Mouse (Mus musculus): ENCODE data around the gene Thbs1. TPM values are rescaled to one million over a fixed set of nuclear protein-coding genes. Genes with fewer than 3 reads are reported as not detected.
"Not testable (repeated sequence)": the region's sequence is repeated elsewhere in the genome, so short reads cannot be mapped to it uniquely, and the experiment has no call there.

Gene Thbs1
- polyA plus RNA-seq, 1 experiment: 0.69 TPM

DNA sequence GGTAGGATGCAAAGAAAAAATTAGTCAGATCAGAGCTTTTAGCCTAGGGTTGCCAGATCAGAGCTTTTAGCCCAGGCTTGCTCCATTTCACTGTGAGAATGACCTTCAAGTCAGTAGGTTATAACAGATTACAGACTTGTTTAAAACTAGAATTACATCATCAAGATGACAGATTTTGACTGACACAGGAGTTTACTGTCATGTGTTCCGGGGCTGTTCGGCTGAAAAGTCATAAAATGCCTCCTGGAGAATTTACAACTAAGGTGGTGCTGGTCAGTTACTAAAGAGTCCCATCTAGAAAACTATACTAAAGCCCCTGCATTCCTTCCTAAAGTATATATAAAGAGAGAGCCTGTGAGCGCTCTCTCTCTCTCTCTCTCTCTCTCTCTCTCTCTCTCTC lies 16.6 kb downstream of the Thbs1 start:
- H3K4me1 ChIP-seq (ENCODE audit: control insufficient read depth, insufficient read depth, low read length): no peaks in the 10 kb centered on the region
- H3K4me3 ChIP-seq (ENCODE audit: insufficient read depth, low read length): no peak overlapping the region
- H3K27ac ChIP-seq (ENCODE audit: insufficient read depth, low read length): no peak overlapping the region
- TF ChIP-seq CTCF (IDR thresholded peaks at IDR 0.05; ENCODE audit: extremely low read depth, insufficient read depth, low read length): no peak
- TF ChIP-seq POLR2A (IDR thresholded peaks at IDR 0.05; ENCODE audit: extremely low read depth, insufficient read depth, low read length): no peak

DNA sequence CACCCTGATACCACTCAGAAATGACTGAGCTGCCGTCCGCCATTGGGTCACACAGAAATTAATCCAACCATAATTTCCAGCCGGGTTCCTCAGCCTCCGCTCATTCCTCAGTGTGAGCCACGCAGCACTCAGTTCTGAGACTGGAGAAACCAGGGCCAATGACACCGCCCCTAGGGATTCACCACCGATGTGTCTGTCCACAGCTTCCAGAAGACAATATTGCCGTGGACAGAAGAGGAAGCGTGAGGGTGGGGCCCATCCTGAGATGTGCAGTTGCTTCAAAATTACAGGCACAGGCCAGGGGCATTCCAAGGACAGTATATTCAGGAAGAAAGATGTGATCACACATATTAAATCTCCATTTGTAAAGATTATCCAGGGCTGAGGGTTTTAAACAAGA lies 25.4 kb downstream of the Thbs1 start:
- H3K27ac ChIP-seq (ENCODE audit: insufficient read depth, low read length): no peak overlapping the region
- no peak overlapping the region for H3K4me3 ChIP-seq (ENCODE audit: insufficient read depth, low read length)
- H3K4me1 ChIP-seq (ENCODE audit: control insufficient read depth, insufficient read depth, low read length): no peaks in the 10 kb centered on the region
- TF ChIP-seq CTCF (IDR thresholded peaks at IDR 0.05; ENCODE audit: extremely low read depth, insufficient read depth, low read length): no peak
- TF ChIP-seq POLR2A (IDR thresholded peaks at IDR 0.05; ENCODE audit: extremely low read depth, insufficient read depth, low read length): no peak

DNA sequence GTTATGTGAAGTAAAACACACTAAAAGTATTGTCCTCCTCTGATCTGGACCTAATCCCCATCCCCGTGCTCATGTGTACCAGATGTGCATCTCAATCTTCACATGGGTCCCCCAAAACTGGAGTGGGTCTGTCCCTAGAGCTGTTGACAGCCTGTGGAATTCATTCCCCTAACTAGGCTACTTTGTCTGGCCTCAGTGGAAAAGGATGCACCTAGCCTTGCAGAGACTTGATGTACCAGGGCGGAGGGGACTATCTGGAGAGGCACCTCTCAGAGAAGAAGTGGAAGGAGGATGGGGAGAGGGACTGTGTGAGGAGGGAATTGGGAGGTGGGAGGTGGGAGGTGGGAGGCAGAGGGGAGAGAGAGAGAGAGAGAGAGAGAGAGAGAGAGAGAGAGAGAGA lies 26.1 kb downstream of the Thbs1 start:
- Histone ChIP-seq H3K27ac (ENCODE audit: insufficient read depth, low read length) (no peak overlapping the region), H3K4me3 (ENCODE audit: insufficient read depth, low read length) (no peak overlapping the region), H3K4me1 (ENCODE audit: control insufficient read depth, insufficient read depth, low read length) (no peaks in the 10 kb centered on the region)
- no peak for TF ChIP-seq CTCF (IDR thresholded peaks at IDR 0.05; ENCODE audit: extremely low read depth, insufficient read depth, low read length)
- TF ChIP-seq POLR2A (IDR thresholded peaks at IDR 0.05; ENCODE audit: extremely low read depth, insufficient read depth, low read length): no peak

DNA sequence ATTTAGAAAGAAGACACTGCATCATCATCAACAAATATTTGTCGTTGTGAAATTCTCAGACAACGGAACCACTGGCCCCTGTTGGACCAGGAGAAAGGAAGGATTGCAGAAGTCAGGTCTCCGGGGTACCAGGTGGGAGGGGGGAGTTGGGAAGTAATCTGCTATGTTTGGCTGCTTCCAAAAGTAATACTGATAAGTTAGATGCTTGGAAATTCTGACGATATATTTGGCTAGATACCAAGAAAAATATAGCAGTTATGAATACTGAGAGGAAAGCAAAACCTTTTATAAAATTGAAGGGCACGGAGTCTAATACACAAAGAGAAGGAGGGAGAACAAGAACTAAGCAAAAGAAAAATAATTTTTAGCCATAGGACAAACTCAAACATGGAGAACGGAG lies 27.6 kb downstream of the Thbs1 start:
- Histone ChIP-seq H3K27ac (ENCODE audit: insufficient read depth, low read length) (no peak overlapping the region), H3K4me3 (ENCODE audit: insufficient read depth, low read length) (no peak overlapping the region), H3K4me1 (ENCODE audit: control insufficient read depth, insufficient read depth, low read length) (no peaks in the 10 kb centered on the region)
- TF ChIP-seq POLR2A (IDR thresholded peaks at IDR 0.05; ENCODE audit: extremely low read depth, insufficient read depth, low read length) (no peak), CTCF (IDR thresholded peaks at IDR 0.05; ENCODE audit: extremely low read depth, insufficient read depth, low read length) (no peak)

DNA sequence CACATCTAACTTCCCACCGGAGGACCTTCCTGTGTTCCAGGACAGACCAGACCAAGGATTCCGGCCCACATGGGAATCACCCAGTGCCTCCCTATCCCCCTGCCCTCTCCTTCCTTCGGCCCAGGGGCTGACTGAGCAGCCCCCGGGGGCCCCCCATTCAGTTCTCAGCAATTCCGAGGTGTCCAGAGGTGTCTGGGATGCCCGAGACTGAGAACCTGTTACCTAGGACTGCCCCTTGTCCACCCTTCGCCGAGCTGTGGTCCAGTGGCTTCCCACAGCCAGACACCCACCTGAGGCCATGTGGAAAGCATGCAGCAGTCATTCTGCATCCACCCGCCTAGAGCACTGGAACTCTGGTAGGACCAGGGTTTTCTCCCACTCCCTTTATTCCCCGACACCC lies 30.0 kb downstream of the Thbs1 start:
- H3K4me1 ChIP-seq (ENCODE audit: control insufficient read depth, insufficient read depth, low read length): no peaks in the 10 kb centered on the region
- TF ChIP-seq CTCF (IDR thresholded peaks at IDR 0.05; ENCODE audit: extremely low read depth, insufficient read depth, low read length) (no peak), POLR2A (IDR thresholded peaks at IDR 0.05; ENCODE audit: extremely low read depth, insufficient read depth, low read length) (no peak)
- no peak overlapping the region for H3K4me3 ChIP-seq (ENCODE audit: insufficient read depth, low read length)
- H3K27ac ChIP-seq (ENCODE audit: insufficient read depth, low read length): no peak overlapping the region

DNA sequence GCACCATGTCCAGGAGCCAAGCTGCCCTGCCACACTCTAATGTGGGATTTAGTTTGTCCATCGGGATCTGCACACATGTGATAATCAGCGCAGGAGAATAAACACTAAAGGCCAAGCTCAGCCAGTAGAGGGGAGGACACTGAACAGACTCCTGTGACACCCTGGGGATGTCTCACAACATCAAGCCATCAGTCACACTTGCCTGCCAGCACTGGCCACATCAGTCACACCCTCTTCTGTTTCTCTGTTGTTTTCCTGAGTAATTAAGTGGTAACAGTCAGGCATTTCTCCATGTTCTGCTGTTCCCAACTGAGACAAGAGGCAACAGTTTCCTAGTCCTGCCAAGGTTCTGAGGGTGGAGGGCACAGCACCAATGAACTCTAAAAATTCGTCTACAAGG lies 36.1 kb downstream of the Thbs1 start:
- not testable (repeated sequence) for H3K27ac ChIP-seq (ENCODE audit: insufficient read depth, low read length); H3K4me1 ChIP-seq (ENCODE audit: control insufficient read depth, insufficient read depth, low read length); H3K4me3 ChIP-seq (ENCODE audit: insufficient read depth, low read length)

DNA sequence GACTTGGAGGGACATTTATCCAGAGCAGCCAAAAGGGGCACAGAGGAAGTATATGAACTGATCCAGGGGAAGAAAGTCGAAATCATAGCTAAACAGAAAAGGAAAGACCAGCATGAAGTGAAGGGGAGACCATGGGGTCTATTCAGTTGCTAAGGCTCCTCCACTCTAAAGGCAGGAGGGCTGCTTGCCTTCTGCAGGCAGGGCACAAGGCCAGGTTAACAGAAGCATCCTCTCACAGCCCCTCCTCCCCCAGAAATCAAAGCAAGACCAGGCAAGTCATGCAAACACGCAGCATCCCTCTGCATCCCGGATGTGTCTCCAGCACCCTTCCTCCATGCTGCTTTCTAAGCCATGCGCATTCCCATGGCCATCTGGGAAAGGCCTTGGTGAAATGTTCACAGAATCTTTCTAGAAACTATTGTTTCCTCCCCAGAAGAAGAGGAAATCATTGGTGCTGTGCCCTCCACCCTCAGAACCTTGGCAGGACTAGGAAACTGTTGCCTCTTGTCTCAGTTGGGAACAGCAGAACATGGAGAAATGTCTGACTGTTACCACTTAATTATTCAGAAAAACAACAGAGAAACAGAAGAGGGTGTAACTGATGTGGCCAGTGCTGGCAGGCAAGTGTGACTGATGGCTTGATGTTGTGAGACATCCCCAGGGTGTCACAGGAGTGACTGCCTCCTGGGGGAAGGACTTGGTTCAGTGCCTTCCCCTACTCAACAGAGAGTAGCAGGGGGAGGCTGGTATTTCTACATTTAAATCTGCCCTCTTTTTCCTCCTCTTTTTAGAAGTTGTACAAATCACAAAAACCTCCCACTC lies 36.9 kb downstream of the Thbs1 start:
- H3K4me3 ChIP-seq (ENCODE audit: insufficient read depth, low read length): no peak overlapping the region
- H3K27ac ChIP-seq (ENCODE audit: insufficient read depth, low read length): no peak overlapping the region
- no peak for TF ChIP-seq POLR2A (IDR thresholded peaks at IDR 0.05; ENCODE audit: extremely low read depth, insufficient read depth, low read length)
- no peak for TF ChIP-seq CTCF (IDR thresholded peaks at IDR 0.05; ENCODE audit: extremely low read depth, insufficient read depth, low read length)
- H3K4me1 ChIP-seq (ENCODE audit: control insufficient read depth, insufficient read depth, low read length): 0 out of 2 replicates have a peak, but pooled peaks cover 2% of the 10 kb centered on the region

DNA sequence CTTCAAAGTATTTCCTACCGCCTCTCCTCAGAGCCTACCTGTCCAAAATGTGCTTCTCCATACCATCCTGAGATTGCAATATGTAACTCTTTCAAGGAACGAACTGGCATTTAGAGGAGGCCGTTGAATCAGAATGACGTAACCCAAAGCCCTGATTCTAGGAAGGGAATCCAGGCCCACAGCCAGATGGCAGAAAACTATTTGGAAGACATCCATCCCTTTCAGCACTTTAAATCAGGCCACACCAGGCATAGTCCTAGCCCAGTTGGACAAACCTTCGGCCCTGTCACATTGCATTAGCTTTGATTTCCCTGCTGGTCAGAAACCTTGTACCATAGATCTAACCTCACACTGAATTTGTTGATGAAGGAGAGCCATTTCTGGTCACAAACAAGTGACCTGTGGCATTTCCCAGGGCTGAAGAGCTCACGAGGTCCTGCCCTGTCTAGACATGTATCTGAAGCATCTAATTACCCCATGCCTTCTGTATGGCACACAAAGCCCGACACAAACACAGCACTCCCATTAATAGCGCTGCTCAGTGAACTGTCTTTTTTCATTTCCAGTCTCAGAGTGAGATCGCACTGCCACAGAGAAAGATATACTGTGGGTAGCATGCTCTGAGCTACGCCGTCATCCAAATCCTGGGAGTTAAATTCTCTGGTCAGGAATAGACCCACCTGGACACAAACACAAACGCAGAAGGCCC lies 38.3 kb downstream of the Thbs1 start:
- Histone ChIP-seq H3K4me3 (ENCODE audit: insufficient read depth, low read length) (no peak overlapping the region), H3K4me1 (ENCODE audit: control insufficient read depth, insufficient read depth, low read length) (0 out of 2 replicates have a peak, but pooled peaks cover 2% of the 10 kb centered on the region), H3K27ac (ENCODE audit: insufficient read depth, low read length) (no peak overlapping the region)
- no peak for TF ChIP-seq CTCF (IDR thresholded peaks at IDR 0.05; ENCODE audit: extremely low read depth, insufficient read depth, low read length)
- TF ChIP-seq POLR2A (IDR thresholded peaks at IDR 0.05; ENCODE audit: extremely low read depth, insufficient read depth, low read length): no peak

DNA sequence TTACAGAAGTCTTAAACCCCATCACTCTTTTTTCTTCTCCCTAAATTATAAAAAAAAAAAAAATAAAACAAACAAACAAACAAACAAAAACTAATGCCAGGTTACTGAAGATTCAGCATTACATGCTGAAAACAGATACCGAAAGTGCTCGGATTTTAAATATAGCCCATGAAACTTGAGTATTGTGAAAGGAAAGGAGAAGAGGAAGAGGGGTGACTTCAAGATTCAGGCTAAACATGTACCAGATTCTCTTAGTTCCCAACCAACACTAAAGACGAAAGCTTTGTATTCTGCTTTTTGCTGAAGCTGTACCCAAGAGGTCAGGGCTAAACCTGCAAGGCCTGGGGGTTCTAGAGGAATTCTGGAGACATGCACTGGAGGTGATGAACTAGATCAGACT lies 46.4 kb downstream of the Thbs1 start:
- Histone ChIP-seq H3K27ac (ENCODE audit: insufficient read depth, low read length) (0 out of 2 replicates have a peak overlapping the region, but pooled peaks have one; percentile 73), H3K4me3 (ENCODE audit: insufficient read depth, low read length) (no peak overlapping the region), H3K4me1 (ENCODE audit: control insufficient read depth, insufficient read depth, low read length) (no peaks in the 10 kb centered on the region)
- TF ChIP-seq POLR2A (IDR thresholded peaks at IDR 0.05; ENCODE audit: extremely low read depth, insufficient read depth, low read length) (no peak), CTCF (IDR thresholded peaks at IDR 0.05; ENCODE audit: extremely low read depth, insufficient read depth, low read length) (no peak)

DNA sequence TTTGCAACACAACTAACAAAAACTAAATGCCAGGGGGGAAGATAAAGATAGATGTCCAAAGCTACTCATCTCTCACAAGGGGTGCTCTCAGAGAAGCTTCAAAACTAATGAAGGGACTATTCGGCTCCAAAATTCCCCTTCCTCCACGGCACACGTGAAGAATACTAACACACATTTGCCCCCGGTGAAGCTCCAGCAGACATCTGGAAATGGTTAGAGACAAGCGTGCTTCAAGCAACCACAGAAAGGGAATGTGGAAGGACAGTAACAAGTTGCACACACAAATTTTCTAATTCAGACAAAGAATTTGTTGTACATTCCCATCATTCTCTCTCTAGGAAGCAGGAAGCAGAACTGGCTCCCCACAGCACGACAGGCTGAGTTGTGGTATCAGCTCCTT lies 47.5 kb downstream of the Thbs1 start:
- TF ChIP-seq POLR2A (IDR thresholded peaks at IDR 0.05; ENCODE audit: extremely low read depth, insufficient read depth, low read length) (no peak), CTCF (IDR thresholded peaks at IDR 0.05; ENCODE audit: extremely low read depth, insufficient read depth, low read length) (no peak)
- H3K4me3 ChIP-seq (ENCODE audit: insufficient read depth, low read length): no peak overlapping the region
- no peak overlapping the region for H3K27ac ChIP-seq (ENCODE audit: insufficient read depth, low read length)
- H3K4me1 ChIP-seq (ENCODE audit: control insufficient read depth, insufficient read depth, low read length): no peaks in the 10 kb centered on the region
